Mouse (Mus musculus) hindbrain, embryonic 13.5 days (tissue): ENCODE measurements around the gene Calr. TPM values are rescaled to one million over a fixed set of nuclear protein-coding genes. Genes with fewer than 3 reads are reported as not detected.
A peak's percentile ranks its signal among the peaks of the same experiment; 100 is the strongest.

ENCODE experiments used
- ATAC-seq: fragments of 200-750 bp; cut with Nextera tagmentation; 2 replicates; pipeline ENCODE4 v1.8.0; 2017; ENCODE audit warnings: moderate TSS enrichment; ENCODE audit not compliant: low FRiP score
- H3K27ac ChIP-seq: fragments of 300-500 bp; sonication (generic); 2 replicates; pipeline ENCODE4 v1.5.1; 2015; ENCODE audit warnings: inconsistent platforms, mild to moderate bottlenecking, moderate library complexity
- H3K27me3 ChIP-seq: fragments of 300-500 bp; sonication (generic); 2 replicates; pipeline ENCODE4 v1.6.1; 2015; ENCODE audit warnings: mild to moderate bottlenecking, inconsistent platforms
- H3K36me3 ChIP-seq: fragments of 300-500 bp; sonication (generic); 2 replicates; pipeline ENCODE4 v1.6.1; 2015; ENCODE audit warnings: mild to moderate bottlenecking, inconsistent platforms
- H3K4me1 ChIP-seq: fragments of 300-500 bp; sonication (generic); replicated peaks from 2 replicates; pipeline ENCODE4 v1.6.1; 2015; ENCODE audit warnings: inconsistent platforms
- H3K4me2 ChIP-seq: fragments of 300-500 bp; sonication (generic); 2 replicates; pipeline ENCODE4 v1.6.1; 2015; ENCODE audit warnings: inconsistent platforms, mild to moderate bottlenecking, moderate library complexity
- H3K4me3 ChIP-seq: fragments of 300-500 bp; sonication (generic); 2 replicates; pipeline ENCODE4 v1.5.1; 2015; ENCODE audit warnings: mild to moderate bottlenecking, inconsistent platforms
- H3K9ac ChIP-seq: fragments of 300-500 bp; sonication (generic); 2 replicates; pipeline ENCODE4 v1.6.1; 2015; ENCODE audit warnings: mild to moderate bottlenecking, inconsistent platforms
- H3K9me3 ChIP-seq: fragments of 300-500 bp; sonication (generic); 2 replicates; pipeline ENCODE4 v1.6.1; 2016; ENCODE audit warnings: inconsistent platforms
- WGBS: fragments of 180-500 bp; shearing (Covaris S2); methylation state at CpG from one replicate; pipeline ENCODE4 v1.1.7; 2015; 5-methylcytosine and 5-hydroxymethylcytosine counted together
- polyA plus RNA-seq: library from polyadenylated mRNA; unstranded; fragments of >200 nt; fragmentation: Nextera tagmentation; extraction: Ambion mirVana; gene quantifications from 2 replicates; pipeline ENCODE4 v1.2.1, GENCODE M21; 2015

The Calr gene
- polyA plus RNA-seq, 1 experiment from 2014 or later, result 672 TPM

DNA sequence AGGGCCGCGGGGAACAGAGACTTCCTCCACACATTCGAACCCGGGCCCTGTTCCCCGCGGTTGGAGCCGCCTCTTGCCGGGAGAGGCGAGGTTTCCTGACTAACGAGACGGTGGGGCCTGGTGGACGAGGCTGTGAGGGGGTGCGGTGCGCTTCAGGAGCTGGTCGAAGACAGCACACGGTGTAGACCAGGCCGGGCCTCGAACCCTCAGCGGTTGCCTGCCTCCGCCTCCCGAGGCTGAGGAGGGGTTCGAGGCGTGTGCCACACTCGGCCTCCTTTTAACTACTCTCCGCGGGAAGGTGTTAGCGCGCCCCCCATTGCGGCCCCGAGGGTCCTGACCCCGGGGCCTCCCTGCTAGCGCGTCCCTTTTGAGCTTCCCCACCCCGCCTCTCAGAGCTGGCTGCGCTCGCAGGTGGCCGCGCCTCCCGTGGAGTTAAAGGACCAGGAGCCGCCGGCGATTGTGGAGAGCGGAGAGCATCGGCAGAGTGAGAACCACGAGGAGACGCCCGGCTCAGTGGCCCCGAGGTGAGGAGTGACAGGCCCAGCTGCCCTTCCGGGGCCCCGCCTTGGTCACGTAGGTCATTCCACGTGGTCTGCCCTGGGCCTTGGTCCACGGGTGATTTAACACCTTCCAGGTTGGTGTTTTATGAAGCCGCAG, 25.7 kb upstream of the Calr start:
- Histone ChIP-seq H3K36me3 (peaks cover 24% of the 10 kb centered on the region), H3K4me3 (peak overlapping the region; percentile 42), H3K9ac (peak overlapping the region; percentile 66), H3K27me3 (peaks cover 14% of the 10 kb centered on the region), H3K9me3 (no peaks in the 10 kb centered on the region), H3K4me2 (peak overlapping the region; percentile 73), H3K4me1 (peaks cover 15% of the 10 kb centered on the region), H3K27ac (no peak overlapping the region)
- peak; percentile 60 for ATAC-seq
- 2% methylated on average over 54 of the region's 54 CpGs for WGBS

DNA sequence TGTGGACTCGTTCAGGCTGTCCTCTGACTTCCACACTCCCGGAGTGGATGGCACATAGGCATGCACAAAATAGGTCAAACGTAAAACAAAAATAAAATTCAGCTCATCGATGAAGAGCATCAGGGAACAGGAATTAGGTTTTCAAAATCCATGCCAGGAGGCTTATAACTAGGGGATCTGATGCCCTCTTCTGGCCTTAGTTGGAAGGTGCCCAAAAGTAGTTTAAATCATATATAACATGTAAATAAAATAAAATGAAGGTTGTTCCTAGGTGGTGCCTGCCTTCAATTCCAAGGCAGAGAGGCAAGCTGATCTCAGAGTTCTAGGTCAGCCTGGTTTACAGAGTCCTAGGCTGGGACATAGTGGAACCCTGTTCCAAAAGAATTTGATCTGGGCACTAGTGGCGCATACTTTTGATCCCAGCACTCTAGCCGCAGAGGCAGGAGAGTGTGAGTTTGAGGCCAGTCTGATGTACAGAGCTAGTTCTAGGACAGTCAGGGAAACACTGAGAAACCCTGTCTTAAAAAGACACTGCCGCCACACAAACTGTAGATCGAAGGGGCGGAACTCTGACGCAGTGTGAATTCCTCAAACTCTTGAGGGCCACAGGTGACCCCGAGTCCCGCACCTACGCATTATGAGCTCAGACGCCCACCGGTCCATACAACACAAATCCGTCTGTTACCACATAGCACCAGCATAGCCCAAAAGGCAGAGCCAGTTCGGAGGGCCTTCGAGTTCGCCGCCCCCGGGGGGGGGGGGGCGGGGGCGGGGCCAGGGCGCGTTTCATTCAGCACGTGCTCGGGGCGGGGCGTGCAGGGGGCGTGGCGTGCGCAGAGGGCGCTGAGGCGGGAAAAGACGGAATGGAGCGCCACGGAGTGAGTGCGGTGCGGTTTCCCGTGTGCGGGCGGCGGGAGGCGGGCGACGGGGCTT, 24.9 kb upstream of the Calr start, which contains the start of gene Syce2:
Gene Syce2 (plus strand): TSS at position 736 of the 933 bp plus-strand sequence.
- 18% methylated on average over 46 of the region's 46 CpGs for WGBS
- H3K4me2 ChIP-seq, result peak within 1 kb of the TSS; percentile 73
- ATAC-seq, result peak; percentile 66
- peaks cover 14% of the 10 kb centered on the region for H3K27me3 ChIP-seq
- H3K9me3 ChIP-seq, result no peaks in the 10 kb centered on the region
- peaks cover 32% of the 10 kb centered on the region for H3K36me3 ChIP-seq
- peak within 1 kb of the TSS; percentile 42 for H3K4me3 ChIP-seq
- H3K4me1 ChIP-seq, result peaks cover 14% of the 10 kb centered on the region
- H3K9ac ChIP-seq, result peak within 1 kb of the TSS; percentile 66
- H3K27ac ChIP-seq, result no peak within 1 kb of the TSS

DNA sequence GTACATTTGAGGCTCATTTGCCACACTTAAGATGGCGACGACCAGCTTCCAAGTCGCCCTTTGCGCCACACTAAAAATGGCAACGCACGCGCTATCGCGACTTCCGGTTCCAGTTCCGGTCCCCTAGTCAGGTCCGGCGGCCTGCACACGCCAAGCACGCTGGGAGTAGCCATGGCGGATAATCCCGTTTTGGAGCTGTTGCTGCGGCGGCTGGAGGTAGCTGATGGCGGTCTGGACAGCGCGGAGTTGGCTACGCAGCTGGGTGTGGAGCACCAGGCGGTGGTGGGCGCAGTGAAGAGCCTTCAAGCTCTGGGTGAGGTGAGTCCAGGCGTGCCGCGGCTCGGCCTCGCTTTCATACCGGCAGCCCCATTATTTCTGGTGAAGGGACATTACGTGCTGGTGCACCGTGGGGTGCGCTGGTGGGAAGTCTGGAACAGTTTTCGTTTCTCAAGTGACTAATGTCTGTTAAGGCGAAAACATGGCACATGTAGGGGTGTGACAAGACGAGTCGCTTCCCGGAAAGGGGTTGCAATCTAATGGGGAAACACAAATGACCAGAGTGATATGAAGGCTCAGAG, 10.2 kb upstream of the Calr start, which contains the start of gene Farsa:
Gene Farsa (plus strand): TSS at position 126 of the 578 bp plus-strand sequence.
- peak within 1 kb of the TSS; percentile 84 for H3K4me3 ChIP-seq
- ATAC-seq, result peak; percentile 92
- peak within 1 kb of the TSS; percentile 82 for H3K9ac ChIP-seq
- peaks cover 29% of the 10 kb centered on the region for H3K36me3 ChIP-seq
- under 1% methylated on average over 39 of the region's 39 CpGs for WGBS
- H3K4me1 ChIP-seq, result peaks cover 17% of the 10 kb centered on the region
- H3K27me3 ChIP-seq, result no peaks in the 10 kb centered on the region
- no peaks in the 10 kb centered on the region for H3K9me3 ChIP-seq
- peak within 1 kb of the TSS; percentile 81 for H3K4me2 ChIP-seq
- H3K27ac ChIP-seq, result peak within 1 kb of the TSS; percentile 85

DNA sequence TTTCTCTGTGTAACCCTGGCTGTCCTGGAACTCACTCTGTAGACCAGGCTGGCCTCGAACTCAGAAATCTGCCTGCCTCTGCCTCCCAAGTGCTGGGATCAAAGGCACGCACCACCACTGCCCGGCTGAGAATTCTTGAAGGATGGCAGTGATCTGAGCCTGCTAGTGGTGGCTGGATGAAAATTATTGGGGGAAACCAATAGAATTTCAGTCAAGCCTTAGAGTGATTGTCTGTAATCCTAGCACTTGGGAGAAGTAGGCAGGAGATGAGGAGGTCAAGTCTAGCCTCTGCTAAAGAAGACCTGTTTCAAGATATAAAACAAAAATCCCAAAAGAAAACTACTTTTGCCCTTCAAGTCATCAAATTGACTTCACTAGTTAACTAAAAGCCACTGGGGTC, 9.7 kb upstream of the Calr start:
- H3K4me2 ChIP-seq, result no peak overlapping the region
- peaks cover 17% of the 10 kb centered on the region for H3K4me1 ChIP-seq
- ATAC-seq, result peak; percentile 41
- H3K9me3 ChIP-seq, result no peaks in the 10 kb centered on the region
- H3K36me3 ChIP-seq, result peaks cover 24% of the 10 kb centered on the region
- H3K27me3 ChIP-seq, result no peaks in the 10 kb centered on the region
- WGBS, result 93% methylated on average over 3 of the region's 3 CpGs
- H3K9ac ChIP-seq, result no peak overlapping the region
- no peak overlapping the region; the same call in 1 of the 2 replicates for H3K27ac ChIP-seq
- peak overlapping the region; percentile 84 for H3K4me3 ChIP-seq

DNA sequence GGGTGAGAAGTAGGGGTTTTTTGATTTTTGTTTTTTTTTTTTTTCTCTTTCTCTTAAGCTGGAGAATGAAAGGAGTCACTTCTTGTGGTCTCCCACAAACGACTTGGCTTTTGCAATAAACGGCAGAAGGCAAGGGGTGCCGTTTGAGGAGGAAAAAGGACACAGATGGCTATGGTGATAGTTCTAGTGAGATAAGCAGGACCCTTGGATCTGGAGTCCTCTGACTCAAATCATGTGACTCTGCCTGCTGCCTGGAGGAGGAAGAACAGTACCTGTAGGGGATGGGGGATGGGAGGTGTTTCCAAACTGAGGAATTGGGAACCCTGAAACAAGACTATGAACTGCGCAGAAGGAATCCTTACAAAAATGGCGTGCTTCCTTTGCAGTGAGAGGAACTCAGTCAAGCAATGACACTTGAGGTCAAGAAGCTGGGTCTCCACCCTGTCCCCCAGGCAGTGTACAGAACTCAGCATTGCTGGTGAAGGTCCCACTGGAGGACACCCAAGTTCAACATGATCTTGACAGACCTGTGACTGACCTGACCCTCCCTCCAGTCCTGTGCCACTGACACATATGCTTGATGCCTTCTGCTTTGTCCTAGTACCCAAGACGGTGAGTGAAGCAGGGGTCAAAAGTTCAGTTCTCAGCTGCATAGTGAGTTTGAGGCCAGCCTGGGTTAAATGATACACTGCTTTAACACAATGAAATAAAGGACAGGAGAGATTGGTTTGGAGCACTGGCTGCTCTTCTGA, 1.1 kb upstream of the Calr start:
- Histone ChIP-seq H3K36me3 (peaks cover 22% of the 10 kb centered on the region), H3K4me3 (peak overlapping the region; percentile 98), H3K4me1 (peaks cover 35% of the 10 kb centered on the region), H3K9me3 (no peaks in the 10 kb centered on the region), H3K27me3 (no peaks in the 10 kb centered on the region), H3K4me2 (peak overlapping the region; percentile 78), H3K27ac (peak overlapping the region; percentile 87), H3K9ac (peak overlapping the region; percentile 79)
- no peak for ATAC-seq
- WGBS, result 53% methylated on average over 6 of the region's 6 CpGs

DNA sequence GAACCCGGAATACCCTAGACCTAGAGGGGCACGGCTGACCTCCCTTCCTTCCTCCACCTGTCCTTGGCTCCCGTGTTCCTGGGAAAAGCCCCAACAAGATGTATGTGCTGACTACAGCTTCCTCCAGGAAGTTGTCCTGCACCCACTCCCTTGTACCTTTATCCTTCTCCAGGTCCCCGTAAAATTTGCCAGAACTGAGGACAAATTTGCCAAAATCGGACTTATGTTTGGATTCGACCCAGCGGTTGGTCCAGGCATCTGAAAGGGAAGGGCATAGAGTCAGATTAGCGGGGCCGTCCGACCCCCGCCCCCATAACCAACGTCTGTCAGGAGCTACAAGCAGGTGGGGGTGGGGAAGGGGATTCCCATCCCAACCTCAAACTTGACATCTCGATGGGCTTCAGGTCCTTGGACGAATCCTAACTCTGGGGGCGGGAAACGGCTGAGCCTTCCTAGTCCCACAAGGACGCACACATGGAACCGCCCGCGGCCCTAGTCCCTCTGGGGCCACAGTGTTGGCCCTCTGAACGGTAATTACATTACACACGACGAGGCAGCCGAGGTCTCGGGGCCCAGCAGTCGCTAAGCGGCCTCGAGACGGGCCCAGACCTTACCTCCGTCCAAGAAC, 526 bp downstream of the Calr start:
- under 1% methylated on average over 30 of the region's 30 CpGs for WGBS
- peak overlapping the region; percentile 98 for H3K4me3 ChIP-seq
- peak overlapping the region; percentile 98 for H3K9ac ChIP-seq
- ATAC-seq, result peak; percentile 46
- H3K9me3 ChIP-seq, result no peaks in the 10 kb centered on the region
- peaks cover 44% of the 10 kb centered on the region for H3K4me1 ChIP-seq
- H3K36me3 ChIP-seq, result peaks cover 39% of the 10 kb centered on the region
- H3K27ac ChIP-seq, result peak overlapping the region; percentile 92
- H3K27me3 ChIP-seq, result no peaks in the 10 kb centered on the region
- peak overlapping the region; percentile 88 for H3K4me2 ChIP-seq

DNA sequence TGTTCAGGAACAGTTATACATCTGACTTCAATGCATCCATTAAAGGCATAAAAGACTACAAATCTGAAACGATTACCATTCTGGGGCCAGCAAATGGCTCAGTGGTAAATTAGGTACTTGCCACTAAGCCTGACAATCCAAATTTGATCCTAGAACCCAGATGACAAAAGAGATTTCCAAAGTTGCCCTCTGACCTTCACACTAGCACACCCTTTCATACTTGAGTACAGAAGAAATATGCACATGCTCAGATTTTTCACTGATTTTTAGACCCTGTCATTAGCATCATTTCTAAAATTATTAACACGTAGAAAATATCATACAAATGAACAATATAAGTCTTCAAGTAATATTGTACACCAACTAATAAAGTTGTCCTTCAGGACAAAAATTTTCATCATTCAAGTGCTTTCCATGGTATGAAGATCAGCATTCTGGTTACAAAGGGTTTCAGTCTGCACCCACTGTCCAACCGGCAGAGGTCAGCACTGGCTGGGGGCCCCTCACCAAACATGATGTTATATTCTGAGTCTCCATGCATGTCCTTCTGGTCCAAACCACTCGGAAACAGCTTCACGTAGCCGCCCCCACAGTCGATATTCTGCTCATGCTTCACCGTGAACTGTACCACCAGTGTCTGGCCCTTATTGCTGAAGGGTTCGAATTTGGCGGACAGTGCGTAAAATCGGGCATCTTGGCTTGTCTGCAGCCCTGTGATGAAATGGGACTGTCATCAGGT, 1.2 kb downstream of the Calr start:
- 17% methylated on average over 12 of the region's 12 CpGs for WGBS
- Histone ChIP-seq H3K9me3 (no peaks in the 10 kb centered on the region), H3K4me3 (peak overlapping the region; percentile 98), H3K27ac (peak overlapping the region; percentile 92), H3K4me1 (peaks cover 44% of the 10 kb centered on the region), H3K4me2 (peak overlapping the region; percentile 88), H3K36me3 (peaks cover 41% of the 10 kb centered on the region), H3K9ac (peak overlapping the region; percentile 98), H3K27me3 (no peaks in the 10 kb centered on the region)
- no peak for ATAC-seq

DNA sequence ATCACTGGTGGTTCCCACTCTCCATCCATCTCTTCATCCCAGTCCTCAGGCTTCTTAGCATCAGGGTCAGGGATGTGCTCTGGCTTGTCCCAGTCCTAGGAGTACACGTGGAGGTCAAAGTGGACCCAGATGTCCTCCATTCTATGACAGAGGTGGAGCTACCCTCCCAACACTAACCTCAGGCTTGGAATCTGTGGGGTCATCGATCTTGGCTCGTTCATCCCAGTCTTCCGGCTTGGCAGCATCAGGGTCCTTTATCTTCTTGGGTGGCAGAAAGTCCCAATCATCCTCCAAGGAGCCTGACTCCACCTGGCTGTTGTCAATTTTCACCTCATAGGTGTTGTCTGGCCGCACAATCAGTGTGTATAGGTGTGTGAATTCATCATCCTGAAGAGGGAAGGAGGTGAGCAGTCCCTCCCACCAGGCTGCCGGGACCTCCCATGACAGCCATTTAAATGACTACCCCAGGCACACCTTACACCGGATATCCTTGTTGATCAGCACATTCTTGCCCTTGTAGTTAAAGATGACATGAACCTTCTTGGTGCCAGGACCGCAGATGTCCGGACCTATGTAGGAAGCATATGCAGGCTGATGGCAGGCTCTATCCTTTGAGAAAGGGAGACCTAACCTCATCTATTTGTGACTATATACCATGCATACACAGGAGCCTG, 2.2 kb downstream of the Calr start:
- H3K27me3 ChIP-seq, result no peaks in the 10 kb centered on the region
- H3K9me3 ChIP-seq, result no peaks in the 10 kb centered on the region
- peak overlapping the region; percentile 30; the same call in 1 of the 2 replicates for H3K27ac ChIP-seq
- no peak for ATAC-seq
- 89% methylated on average over 9 of the region's 9 CpGs for WGBS
- peaks cover 41% of the 10 kb centered on the region for H3K36me3 ChIP-seq
- H3K9ac ChIP-seq, result peak overlapping the region; percentile 98
- peaks cover 50% of the 10 kb centered on the region for H3K4me1 ChIP-seq
- peak overlapping the region; percentile 98 for H3K4me3 ChIP-seq
- peak overlapping the region; percentile 88 for H3K4me2 ChIP-seq

DNA sequence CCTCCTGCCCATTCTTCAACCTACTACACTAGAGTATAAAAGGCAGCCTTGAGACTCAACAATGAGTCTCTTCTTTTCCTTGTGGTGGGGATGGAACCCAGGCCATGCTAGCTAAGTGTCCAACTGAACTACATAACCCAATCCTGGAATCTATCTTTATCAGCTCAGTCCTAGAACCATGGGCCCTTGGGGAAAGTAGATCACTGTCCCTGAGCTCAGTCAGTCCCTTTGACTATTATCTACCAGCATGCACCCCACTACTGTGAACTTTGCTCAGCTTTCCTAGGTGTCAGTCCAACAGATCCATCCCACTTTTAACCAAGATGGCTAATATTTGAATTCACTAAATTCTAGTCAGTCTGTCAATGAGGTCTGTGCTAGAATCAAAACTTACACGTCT, 5.2 kb downstream of the Calr start:
- ATAC-seq, result no peak
- WGBS, result 84% methylated on average over 1 of the region's 1 CpGs
- H3K9ac ChIP-seq, result no peak overlapping the region
- no peaks in the 10 kb centered on the region for H3K27me3 ChIP-seq
- H3K27ac ChIP-seq, result peak overlapping the region; percentile 40; the same call in 1 of the 2 replicates
- peaks cover 65% of the 10 kb centered on the region for H3K36me3 ChIP-seq
- no peak overlapping the region for H3K4me3 ChIP-seq
- H3K4me1 ChIP-seq, result peaks cover 49% of the 10 kb centered on the region
- H3K9me3 ChIP-seq, result no peaks in the 10 kb centered on the region
- no peak overlapping the region for H3K4me2 ChIP-seq

DNA sequence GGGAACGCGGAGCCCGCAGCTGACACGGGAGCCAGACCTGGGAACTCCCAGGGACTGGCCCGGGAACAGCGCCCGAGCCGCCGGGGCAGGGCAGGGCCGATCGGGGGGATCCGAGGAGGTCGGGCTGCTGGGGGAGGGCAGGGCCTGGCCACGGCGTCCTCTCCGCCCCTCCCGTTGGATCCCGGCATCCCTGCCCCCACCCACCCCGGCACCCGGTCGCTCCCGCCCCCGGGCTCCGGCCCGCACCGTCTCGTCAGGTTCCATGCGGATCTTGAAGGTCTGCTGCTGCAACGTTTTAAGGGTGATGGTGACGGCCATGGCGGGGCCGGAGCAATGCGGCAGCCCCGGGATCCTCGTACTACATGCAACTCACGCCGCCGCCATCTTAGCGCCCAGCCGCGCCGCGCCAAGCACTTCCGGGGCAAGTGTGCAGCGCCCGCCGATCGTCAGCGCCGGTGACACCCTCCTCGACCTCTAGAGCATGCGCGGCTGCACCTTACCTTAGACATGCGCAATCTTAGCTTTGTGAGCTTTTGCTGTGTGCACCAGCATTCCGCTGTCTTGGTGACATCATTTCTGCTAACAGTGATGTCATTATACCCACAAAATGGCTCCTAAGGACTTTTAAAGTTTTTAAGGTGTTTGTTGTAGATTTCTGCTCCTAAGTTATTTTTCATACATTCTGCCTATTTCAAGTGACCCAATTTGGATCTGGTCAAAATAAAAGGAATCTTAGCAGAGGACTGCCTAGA, 6.3 kb downstream of the Calr start, which contains the start of gene Rad23a:
Gene Rad23a (minus strand): TSS at position 418 of the 752 bp plus-strand sequence.
- no peaks in the 10 kb centered on the region for H3K27me3 ChIP-seq
- H3K4me1 ChIP-seq, result peaks cover 59% of the 10 kb centered on the region
- peak within 1 kb of the TSS; percentile 93 for H3K27ac ChIP-seq
- peak within 1 kb of the TSS; percentile 71 for H3K4me2 ChIP-seq
- peak within 1 kb of the TSS; percentile 94 for H3K9ac ChIP-seq
- peak within 1 kb of the TSS; percentile 93 for H3K4me3 ChIP-seq
- no peaks in the 10 kb centered on the region for H3K9me3 ChIP-seq
- H3K36me3 ChIP-seq, result peaks cover 76% of the 10 kb centered on the region
- ATAC-seq, result peak; percentile 95
- WGBS, result 0% methylated on average over 45 of the region's 55 CpGs
